Mouse (Mus musculus) stomach, embryonic 14.5 days (tissue): Measurements from ENCODE around the gene Heyl. TPM values are rescaled to one million over a fixed set of nuclear protein-coding genes. Genes with fewer than 3 reads are reported as not detected.

ENCODE experiments used
- ATAC-seq: fragments of 200-750 bp; cut with Nextera tagmentation; 2 replicates; pipeline ENCODE4 v1.8.0; 2017; ENCODE audit warnings: low read depth, moderate TSS enrichment; ENCODE audit not compliant: insufficient number of reproducible peaks, insufficient read depth, low FRiP score
- H3K27ac ChIP-seq: fragments of 300-500 bp; sonication (generic); 2 replicates; pipeline ENCODE4 v1.5.1; 2014; ENCODE audit warnings: mild to moderate bottlenecking, low read length, moderate library complexity, mixed read lengths
- H3K27me3 ChIP-seq: fragments of 300-500 bp; sonication (generic); 2 replicates; pipeline ENCODE4 v1.6.1; 2014; ENCODE audit warnings: low read length, control low read depth, mixed read lengths; ENCODE audit not compliant: control insufficient read depth, insufficient read depth
- H3K36me3 ChIP-seq: fragments of 300-500 bp; sonication (generic); 2 replicates; pipeline ENCODE4 v1.6.1; 2014; ENCODE audit warnings: mild to moderate bottlenecking, control low read depth, low read length, moderate library complexity, mixed read lengths; ENCODE audit not compliant: control insufficient read depth, insufficient read depth
- H3K4me1 ChIP-seq: fragments of 300-500 bp; sonication (generic); 2 replicates; pipeline ENCODE4 v1.6.1; 2014; ENCODE audit warnings: low read length, control low read depth, mixed read lengths; ENCODE audit not compliant: control insufficient read depth, insufficient read depth
- H3K4me2 ChIP-seq: fragments of 300-500 bp; sonication (generic); replicated peaks from 2 replicates; pipeline ENCODE4 v1.6.1; 2014; ENCODE audit warnings: low read depth, low read length, control low read depth
- H3K4me3 ChIP-seq: fragments of 300-500 bp; sonication (generic); 2 replicates; pipeline ENCODE4 v1.5.1; 2014; ENCODE audit warnings: low read depth, low read length, control low read depth
- H3K9ac ChIP-seq: fragments of 300-500 bp; sonication (generic); replicated peaks from 2 replicates; pipeline ENCODE4 v1.6.1; 2014; ENCODE audit warnings: low read depth, mild to moderate bottlenecking, control low read depth, low read length, moderate library complexity, mixed read lengths
- H3K9me3 ChIP-seq: fragments of 300-500 bp; sonication (generic); 2 replicates; pipeline ENCODE4 v1.6.1; 2016; ENCODE audit warnings: low read depth, low read length, control low read depth; ENCODE audit not compliant: control insufficient read depth
- WGBS: fragments of 180-500 bp; shearing (Covaris S2); extraction: QIAGEN DNeasy Blood & Tissue Kit; methylation state at CpG from one replicate; pipeline ENCODE4 v1.1.7; 2014; 5-methylcytosine and 5-hydroxymethylcytosine counted together
- polyA plus RNA-seq: library from polyadenylated mRNA; unstranded; fragments of >200 nt; fragmentation: Nextera tagmentation; extraction: Ambion mirVana; gene quantifications from 2 replicates; pipeline ENCODE4 v1.2.1, GENCODE M21; 2014

The Heyl gene
- polyA plus RNA-seq, 1 experiment from 2014 or later: 20.6 TPM

DNA sequence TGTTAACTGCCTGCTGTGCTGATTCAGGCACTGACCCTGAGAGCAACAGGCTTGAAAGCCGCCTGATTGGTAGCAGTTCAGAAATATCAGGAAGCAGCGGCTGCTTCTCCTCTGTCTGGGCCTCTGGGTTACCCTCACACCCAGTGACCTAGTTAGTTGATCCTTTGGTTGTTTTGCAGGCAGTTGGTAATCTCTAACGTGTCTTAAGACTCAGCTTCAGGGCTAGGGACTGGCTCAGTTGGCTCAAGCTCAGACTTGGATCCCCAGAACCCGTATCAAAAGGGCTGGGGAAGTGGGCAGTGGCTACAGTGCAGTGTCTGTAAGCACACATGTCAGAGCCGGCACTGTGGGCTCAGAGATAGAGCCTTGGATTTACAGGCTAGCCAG is 62.8 kb downstream of the Heyl start:
- Histone ChIP-seq H3K27me3 (no peaks in the 10 kb centered on the region), H3K27ac (no peak overlapping the region), H3K9ac (no peak overlapping the region), H3K4me2 (no peak overlapping the region), H3K36me3 (peaks cover 73% of the 10 kb centered on the region), H3K4me1 (no peaks in the 10 kb centered on the region), H3K9me3 (no peaks in the 10 kb centered on the region), H3K4me3 (no peak overlapping the region)
- WGBS: 85% methylated on average over 5 of the region's 5 CpGs
- no peak for ATAC-seq

GRCm38 (mm10) chr4:123297195-123297960 is 64.0 kb downstream of the Heyl start:
- no peak for ATAC-seq
- H3K36me3 ChIP-seq: peaks cover 68% of the 10 kb centered on the region

GRCm38 (mm10) chr4:123298226-123298625 is 64.9 kb downstream of the Heyl start:
- no peak for ATAC-seq
- H3K9me3 ChIP-seq: no peaks in the 10 kb centered on the region
- no peak overlapping the region for H3K9ac ChIP-seq
- no peak overlapping the region for H3K4me3 ChIP-seq
- H3K36me3 ChIP-seq: peaks cover 60% of the 10 kb centered on the region
- no peaks in the 10 kb centered on the region for H3K4me1 ChIP-seq
- no peak overlapping the region for H3K4me2 ChIP-seq
- 86% methylated on average over 4 of the region's 4 CpGs for WGBS
- H3K27me3 ChIP-seq: no peaks in the 10 kb centered on the region
- no peak overlapping the region for H3K27ac ChIP-seq

More at GRCm38 (mm10) chr4:123297195-123297960, 64.0 kb downstream of the Heyl start:
- 92% methylated on average over 21 of the region's 22 CpGs for WGBS
- no peak overlapping the region for H3K4me3 ChIP-seq
- no peak overlapping the region for H3K4me2 ChIP-seq
- no peaks in the 10 kb centered on the region for H3K27me3 ChIP-seq
- no peaks in the 10 kb centered on the region for H3K9me3 ChIP-seq
- no peaks in the 10 kb centered on the region for H3K4me1 ChIP-seq
- no peak overlapping the region for H3K9ac ChIP-seq
- H3K27ac ChIP-seq: no peak overlapping the region

DNA sequence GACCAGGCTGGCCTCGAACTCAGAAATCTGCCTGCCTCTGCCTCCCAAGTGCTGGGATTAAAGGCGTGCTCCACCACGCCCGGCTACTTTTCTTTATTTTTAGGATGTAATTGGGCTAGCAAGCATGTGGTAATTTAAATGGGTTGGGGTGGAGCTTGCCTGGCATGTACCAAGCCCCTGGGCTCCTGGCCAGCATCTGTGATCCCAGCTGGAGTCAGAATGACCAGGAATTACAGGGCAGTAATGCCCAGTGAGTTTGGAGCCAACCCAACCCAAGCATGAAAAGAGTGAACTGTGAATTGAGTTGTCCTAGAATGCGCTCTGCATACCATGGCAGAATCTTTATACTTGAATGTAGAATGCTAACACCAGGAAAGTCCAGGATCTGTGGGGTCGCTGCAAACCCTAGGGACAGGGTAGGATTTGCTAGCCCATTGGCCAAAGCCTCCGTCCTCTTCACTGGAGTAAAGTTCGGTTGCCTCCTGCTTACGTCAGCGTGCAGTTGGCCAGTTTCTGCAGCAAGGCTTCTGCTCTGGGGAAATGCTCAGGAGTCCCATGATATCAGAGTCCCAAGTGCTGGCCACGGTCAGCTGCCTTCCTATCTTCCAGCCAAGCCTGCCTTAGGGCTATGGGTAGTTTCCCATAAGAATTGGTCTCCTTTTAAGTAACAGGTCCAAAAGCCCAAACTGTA is 65.8 kb downstream of the Heyl start:
- 97% methylated on average over 11 of the region's 11 CpGs for WGBS
- Histone ChIP-seq H3K4me3 (no peak overlapping the region), H3K4me2 (no peak overlapping the region), H3K9ac (no peak overlapping the region), H3K27me3 (no peaks in the 10 kb centered on the region), H3K4me1 (no peaks in the 10 kb centered on the region), H3K27ac (no peak overlapping the region), H3K36me3 (peaks cover 58% of the 10 kb centered on the region), H3K9me3 (no peaks in the 10 kb centered on the region)
- ATAC-seq: no peak

Other genes with a start within 250 kb of the Heyl start
- 26.9 and 30.4 TPM in 2 replicates for gene Mycl, start 237.9 kb upstream of the Heyl start, polyA plus RNA-seq
- 19.2 and 24.4 TPM in 2 replicates for gene Trit1, start 217.0 kb upstream of the Heyl start, polyA plus RNA-seq
- gene Bmp8b, start 128.4 kb upstream of the Heyl start, polyA plus RNA-seq: 0.80 and 1.1 TPM in 2 replicates
- gene Oxct2b, start 117.3 kb upstream of the Heyl start, polyA plus RNA-seq: not detected in 2 replicates
- 104 and 109 TPM in 2 replicates for gene Ppie, start 93.6 kb upstream of the Heyl start, polyA plus RNA-seq
- gene Hpcal4, start 50.3 kb upstream of the Heyl start, polyA plus RNA-seq: 5.5 and 6.1 TPM in 2 replicates
- gene Nt5c1a, start 32.1 kb upstream of the Heyl start, polyA plus RNA-seq: not detected in 2 replicates
- 56.2 and 57.2 TPM in 2 replicates for gene Pabpc4, start 28.8 kb downstream of the Heyl start, polyA plus RNA-seq
- not detected in 2 replicates for gene Oxct2a, start 90.1 kb downstream of the Heyl start, polyA plus RNA-seq
- gene Bmp8a, start 109.7 kb downstream of the Heyl start, polyA plus RNA-seq: 0.55 TPM in 1 of 2 replicates, not detected in the other